10 mouse cellular contexts compared by ENCODE assay signal in the genomic region with DNA sequence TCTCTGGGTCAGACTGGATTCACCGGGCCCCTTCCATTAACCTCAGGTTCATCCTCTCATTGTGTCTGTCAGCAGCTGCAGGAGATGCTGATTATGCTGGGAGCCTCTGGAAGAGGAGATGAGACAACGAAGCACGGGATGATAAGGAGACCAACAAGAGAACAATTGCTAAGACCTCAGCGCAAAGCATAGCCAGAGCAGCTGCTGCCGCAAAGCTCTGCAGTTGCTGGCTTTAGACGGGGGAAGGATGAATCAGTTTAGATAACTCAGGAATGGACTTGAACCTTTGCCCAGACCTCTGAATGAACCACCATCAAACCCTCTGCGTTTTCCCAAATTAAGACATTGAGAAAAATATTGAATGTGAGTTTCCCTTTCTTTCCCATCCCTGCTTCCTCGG.
DNase-seq lines count a peak whose midpoint lies in the region; ATAC-seq lines count a peak whose summit lies in the region.
"Had no signal": no experiment of that assay in that cellular context is flagged by ENCODE, and none has a peak within 500 bp of the region (broad histone marks: within the 10 kb centered on the region; RNA-seq: fewer than 3 reads in every experiment).

No protein-coding gene starts in this region.

- no peaks in the 10 kb centered on the region for H3K9me3 ChIP-seq in hindbrain, embryonic 11.5 days (ENCODE audit: control insufficient read depth, low read length)
- H3K9me3 ChIP-seq in hindbrain, embryonic 10.5 days, result no peaks in the 10 kb centered on the region

- DNase-seq in hindbrain, embryonic 11.5 days (ENCODE audit: low spot score), result peak; percentile 7
- no peak for DNase-seq in hindbrain, embryonic 10.5 days (ENCODE audit: low spot score)
- DNase-seq in urinary bladder, postnatal 25 days (ENCODE audit: low spot score), result peak; percentile 20
- no peak for DNase-seq in urinary bladder, postnatal 10 days (ENCODE audit: low spot score)
- DNase-seq in heart, postnatal 4 days, result peak; percentile 48
- no peak for DNase-seq in thymus, postnatal 4 days
- DNase-seq in layer of hippocampus, adult 8-10 months (ENCODE audit: low spot score in 2 of 2), result no peak

- H3K27me3 ChIP-seq in hindbrain, embryonic 11.5 days (ENCODE audit: control insufficient read depth, insufficient read depth, low read length), result no peaks in the 10 kb centered on the region
- no peaks in the 10 kb centered on the region for H3K27me3 ChIP-seq in hindbrain, embryonic 10.5 days (ENCODE audit: insufficient read depth, poor library complexity, severe bottlenecking)
- H3K27me3 ChIP-seq: CH12.LX had no signal

- 57% methylated on average over 8 of the region's 8 CpGs for WGBS in hindbrain, embryonic 11.5 days
- WGBS in hindbrain, embryonic 10.5 days, result 52% methylated on average over 8 of the region's 8 CpGs

- H3K9ac ChIP-seq in hindbrain, embryonic 11.5 days (ENCODE audit: low read depth, low read length), result no peak overlapping the region

- H3K4me3 ChIP-seq in hindbrain, embryonic 11.5 days (ENCODE audit: low read depth, low read length), result no peak overlapping the region
- no peak overlapping the region for H3K4me3 ChIP-seq in hindbrain, embryonic 10.5 days
- H3K4me3 ChIP-seq: left cerebral cortex, adult 2 months had no signal

- H3K4me2 ChIP-seq in hindbrain, embryonic 11.5 days (replicated peaks; ENCODE audit: low read depth, low read length), result no peak overlapping the region

- H3K4me1 ChIP-seq in hindbrain, embryonic 11.5 days (replicated peaks; ENCODE audit: control insufficient read depth, insufficient read depth, low read length), result no peaks in the 10 kb centered on the region
- peaks cover 6% of the 10 kb centered on the region for H3K4me1 ChIP-seq in hindbrain, embryonic 10.5 days (replicated peaks)

- ATAC-seq in hindbrain, embryonic 11.5 days (ENCODE audit: low FRiP score), result no peak
- no peak for ATAC-seq in granulocyte monocyte progenitor cell, adult 5-6 weeks (replicated peaks; ENCODE audit: poor library complexity, severe bottlenecking)

- H3K36me3 ChIP-seq in hindbrain, embryonic 11.5 days (ENCODE audit: control insufficient read depth, insufficient read depth, low read length), result no peaks in the 10 kb centered on the region
- no peaks in the 10 kb centered on the region for H3K36me3 ChIP-seq in hindbrain, embryonic 10.5 days

- H3K27ac ChIP-seq in hindbrain, embryonic 11.5 days (ENCODE audit: low read depth, low read length), result no peak overlapping the region
- no peak overlapping the region for H3K27ac ChIP-seq in hindbrain, embryonic 10.5 days
- H3K27ac ChIP-seq: left cerebral cortex, adult 2 months had no signal

Comparison
In these comparisons a context has a peak if more than half of its experiments do, and no peak if none do; other contexts are left out.
1. DNase-seq: peak in hindbrain, embryonic 11.5 days (single experiment), urinary bladder, postnatal 25 days (single experiment) and heart, postnatal 4 days (single experiment); none in hindbrain, embryonic 10.5 days (single experiment), urinary bladder, postnatal 10 days (single experiment), thymus, postnatal 4 days (single experiment) and layer of hippocampus, adult 8-10 months (0 of 2).